Mouse (Mus musculus) megakaryocyte, embryonic 14.5 days (primary cell): ENCODE measurements at regions not wholly inside any gene's neighbourhood (a gene's known extent, or its start where the extent isn't known, plus 50 kb on each side); places are given as distances from the start of the nearest gene placed in this dataset.

Source experiments
- FLI1 ChIP-seq: IDR thresholded peaks from 2 replicates; pipeline ENCODE4 v1.6.1; 2012; ENCODE audit warnings: low read length, inconsistent platforms, mixed read lengths
- GATA1 ChIP-seq: IDR thresholded peaks from 3 replicates; pipeline ENCODE4 v1.6.1; 2012; ENCODE audit warnings: mixed read lengths, low read length, inconsistent platforms, borderline replicate concordance

DNA sequence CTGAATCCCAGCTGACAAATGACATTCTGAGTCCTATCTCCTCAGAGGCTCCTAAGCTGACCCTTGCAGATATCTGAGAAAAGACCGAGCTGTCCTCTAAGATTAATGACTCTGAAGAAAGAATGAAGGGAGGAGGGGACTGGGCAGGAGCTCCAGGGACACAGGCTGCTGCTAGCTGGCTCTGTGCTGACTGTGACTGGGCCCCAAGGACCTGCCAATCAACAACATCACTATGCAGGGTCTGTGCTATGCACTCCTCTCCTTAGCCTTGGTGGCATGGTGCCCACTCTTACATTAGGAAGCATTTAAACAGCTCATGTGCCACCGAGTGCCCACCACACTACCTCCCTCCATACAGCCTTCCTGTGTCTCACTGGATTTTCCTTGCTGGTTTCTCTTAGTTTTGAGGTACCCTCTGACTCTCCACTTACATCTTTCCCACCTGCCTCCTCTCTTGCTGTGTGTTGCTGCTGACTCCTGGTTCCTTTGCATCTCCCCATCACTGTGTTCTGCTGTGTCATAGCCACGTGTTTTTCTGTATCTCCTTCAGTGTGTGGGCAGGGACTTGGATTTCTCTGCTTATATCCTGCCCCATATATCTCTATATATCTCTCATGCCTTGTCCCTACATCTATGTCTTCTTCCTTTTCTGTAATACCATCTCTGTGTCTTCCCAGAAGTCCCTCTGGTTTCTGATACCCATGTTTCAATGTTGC, 219.4 kb upstream of the Xylt1 start:
- TF ChIP-seq GATA1 (no peak), FLI1 (no peak)
